ENCODE assay signal across 8 mouse cellular contexts in the genomic region with DNA sequence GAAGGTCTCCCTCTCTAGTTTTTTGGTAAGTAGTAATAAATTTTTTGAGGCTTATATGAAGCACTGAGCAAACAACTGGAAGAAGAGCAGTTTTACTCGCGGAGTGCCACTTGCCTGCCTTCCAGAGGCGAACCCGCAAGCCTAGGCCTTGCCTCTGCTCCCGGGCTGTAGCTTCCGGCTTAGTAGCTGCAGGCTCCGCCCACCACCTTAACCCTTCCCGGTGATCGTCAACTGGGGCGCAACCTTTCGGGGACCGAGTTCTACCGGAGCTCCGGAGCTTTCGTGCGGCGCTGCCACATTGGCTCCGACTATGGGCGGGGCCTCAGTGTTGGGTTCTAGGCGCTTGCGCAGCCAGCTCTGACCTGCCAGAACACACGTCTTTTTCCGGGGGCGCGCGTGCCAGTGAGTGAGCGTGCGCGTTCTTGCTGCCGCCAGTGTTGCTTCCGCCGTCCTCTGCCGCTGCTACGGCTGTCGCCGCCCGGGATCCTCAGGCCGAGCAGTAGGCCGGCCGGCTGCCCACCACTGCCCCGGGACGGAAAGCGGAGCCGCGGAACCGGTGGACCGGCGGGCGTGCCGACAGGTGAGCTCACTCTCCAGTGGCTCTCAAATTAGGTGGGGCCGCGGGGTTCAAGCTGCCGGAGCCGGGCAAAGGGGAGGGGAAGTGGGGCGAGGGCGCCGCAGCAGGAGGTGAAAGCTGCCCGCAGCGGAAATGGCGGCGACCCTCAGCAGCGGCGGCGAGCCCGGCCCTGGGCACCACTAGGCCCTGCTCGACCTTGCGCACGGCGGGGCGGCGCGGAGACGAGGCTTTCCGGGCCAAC. TPM values are rescaled to one million over a fixed set of nuclear protein-coding genes. Genes with fewer than 3 reads are reported as not detected.
A peak's percentile ranks its signal among the peaks of the same experiment; 100 is the strongest.
DNase-seq lines count a peak whose midpoint lies in the region; ATAC-seq lines count a peak whose summit lies in the region.

Dnajc5 (plus strand) TSS at position 368 of the 818 bp plus-strand sequence.

- H3K36me3 ChIP-seq in forebrain, embryonic 14.5 days (ENCODE audit: control insufficient read depth, insufficient read depth, low read length) = peaks cover 22% of the 10 kb centered on the region
- H3K36me3 ChIP-seq in neural tube, embryonic 15.5 days = peaks cover 22% of the 10 kb centered on the region

- H3K9me3 ChIP-seq in forebrain, embryonic 14.5 days (replicated peaks; ENCODE audit: control insufficient read depth, low read length) = no peaks in the 10 kb centered on the region
- no peaks in the 10 kb centered on the region for H3K9me3 ChIP-seq in neural tube, embryonic 15.5 days (replicated peaks)

- peak within 1 kb of the TSS; percentile 66 for H3K4me2 ChIP-seq in forebrain, embryonic 14.5 days (ENCODE audit: low read length)
- peak within 1 kb of the TSS; percentile 68 for H3K4me2 ChIP-seq in neural tube, embryonic 15.5 days

- intact Hi-C loops in heart, postnatal 14 days (cut with DNase I) = loop anchor here (2.0 kb wide), 1 partner anchor 60 kb away; no protein-coding TSS in a partner anchor

- under 1% methylated on average over 74 of the region's 74 CpGs for WGBS in forebrain, embryonic 14.5 days
- WGBS in neural tube, embryonic 15.5 days = under 1% methylated on average over 72 of the region's 74 CpGs

- DNase-seq in ES-CJ7 (ENCODE audit: low read depth, low spot score) = peak; percentile 97
- DNase-seq in cerebellum, adult 11 months = peak; percentile 97
- peak; percentile 99 for DNase-seq in forebrain, embryonic 14.5 days (ENCODE audit: low spot score)
- DNase-seq in heart, postnatal 14 days = peak; percentile 97
- peak; percentile 98 for DNase-seq in layer of hippocampus, adult 11-12 months (ENCODE audit: low spot score)
- DNase-seq in lung, adult 18-20 months = peak; percentile 99
- DNase-seq in testis, postnatal 14 days (ENCODE audit: low spot score) = peak; percentile 97

- H3K9ac ChIP-seq in forebrain, embryonic 14.5 days (ENCODE audit: low read length) = peak within 1 kb of the TSS; percentile 94
- peak within 1 kb of the TSS; percentile 88 for H3K9ac ChIP-seq in neural tube, embryonic 15.5 days (replicated peaks)

- ATAC-seq in forebrain, embryonic 14.5 days = peak; percentile 98
- ATAC-seq in neural tube, embryonic 15.5 days (ENCODE audit: low FRiP score) = peak; percentile 96

- H3K4me1 ChIP-seq in forebrain, embryonic 14.5 days (ENCODE audit: control insufficient read depth, insufficient read depth, low read length) = peaks cover 18% of the 10 kb centered on the region
- peaks cover 40% of the 10 kb centered on the region for H3K4me1 ChIP-seq in neural tube, embryonic 15.5 days

- H3K4me3 ChIP-seq in forebrain, embryonic 14.5 days (ENCODE audit: low read depth, low read length) = peak within 1 kb of the TSS; percentile 95
- H3K4me3 ChIP-seq in neural tube, embryonic 15.5 days (replicated peaks) = peak within 1 kb of the TSS; percentile 96

- H3K27ac ChIP-seq in forebrain, embryonic 14.5 days (ENCODE audit: low read depth, low read length) = peak within 1 kb of the TSS; percentile 95
- peak within 1 kb of the TSS; percentile 97 for H3K27ac ChIP-seq in neural tube, embryonic 15.5 days (replicated peaks)

- H3K27me3 ChIP-seq in forebrain, embryonic 14.5 days (replicated peaks; ENCODE audit: control insufficient read depth, insufficient read depth, low read length) = no peaks in the 10 kb centered on the region
- H3K27me3 ChIP-seq in neural tube, embryonic 15.5 days (replicated peaks) = no peaks in the 10 kb centered on the region

RNA-seq across cellular contexts. Expression of gene Dnajc5, which starts in this region (rescaled TPM):
- 127 and 165 TPM in 2 replicates for polyA plus RNA-seq in forebrain, embryonic 14.5 days (2014; fragmentation: Nextera tagmentation; extraction: Ambion mirVana)
- 10 to 100 TPM; 81.4 to 83.8 TPM for total RNA-seq in heart, postnatal 14 days (2021)
- polyA plus RNA-seq in neural tube, embryonic 15.5 days (2015; fragmentation: Nextera tagmentation; extraction: Ambion mirVana) = 242 and 263 TPM in 2 replicates

Comparison
In these comparisons a context has a peak if more than half of its experiments do, and no peak if none do; other contexts are left out.
1. Peak in every context shown above with its lines: DNase-seq, ATAC-seq, H3K4me3 ChIP-seq and H3K27ac ChIP-seq.